Mouse (Mus musculus) gastrocnemius, adult 18-20 months (tissue): ENCODE data around the gene Flrt2. TPM values are rescaled to one million over a fixed set of nuclear protein-coding genes. Genes with fewer than 3 reads are reported as not detected.
"Not testable (repeated sequence)": the region's sequence is repeated elsewhere in the genome, so short reads cannot be mapped to it uniquely, and the experiment has no call there.

ENCODE experiments used
- DNase-seq: peaks from one replicate; pipeline ENCODE4 v3.0.0; 2021; ENCODE audit warnings: low spot score
- long read RNA-seq, 2 experiments: library from polyadenylated mRNA; stranded (forward); transcript quantifications; one replicate each; pipeline ENCODE4 v2.0.0; 2021
- total RNA-seq, 2 experiments: library from RNA; stranded (reverse); gene quantifications; 2 replicates each; pipeline ENCODE4 v1.2.3; 2021

The Flrt2 gene
- total RNA-seq, result 1 to 10 TPM; 3.8 to 8.2 TPM
- long read RNA-seq, experiment 1, partial matches to known transcripts, result 0 of 1 reads
- long read RNA-seq, experiment 1, other reads (novel, unspliced or antisense), result 0 of 1 reads
- long read RNA-seq, experiment 2, partial matches to known transcripts, result 0 of 2 reads
- long read RNA-seq, experiment 2, other reads (novel, unspliced or antisense), result 1 of 2 reads

DNA sequence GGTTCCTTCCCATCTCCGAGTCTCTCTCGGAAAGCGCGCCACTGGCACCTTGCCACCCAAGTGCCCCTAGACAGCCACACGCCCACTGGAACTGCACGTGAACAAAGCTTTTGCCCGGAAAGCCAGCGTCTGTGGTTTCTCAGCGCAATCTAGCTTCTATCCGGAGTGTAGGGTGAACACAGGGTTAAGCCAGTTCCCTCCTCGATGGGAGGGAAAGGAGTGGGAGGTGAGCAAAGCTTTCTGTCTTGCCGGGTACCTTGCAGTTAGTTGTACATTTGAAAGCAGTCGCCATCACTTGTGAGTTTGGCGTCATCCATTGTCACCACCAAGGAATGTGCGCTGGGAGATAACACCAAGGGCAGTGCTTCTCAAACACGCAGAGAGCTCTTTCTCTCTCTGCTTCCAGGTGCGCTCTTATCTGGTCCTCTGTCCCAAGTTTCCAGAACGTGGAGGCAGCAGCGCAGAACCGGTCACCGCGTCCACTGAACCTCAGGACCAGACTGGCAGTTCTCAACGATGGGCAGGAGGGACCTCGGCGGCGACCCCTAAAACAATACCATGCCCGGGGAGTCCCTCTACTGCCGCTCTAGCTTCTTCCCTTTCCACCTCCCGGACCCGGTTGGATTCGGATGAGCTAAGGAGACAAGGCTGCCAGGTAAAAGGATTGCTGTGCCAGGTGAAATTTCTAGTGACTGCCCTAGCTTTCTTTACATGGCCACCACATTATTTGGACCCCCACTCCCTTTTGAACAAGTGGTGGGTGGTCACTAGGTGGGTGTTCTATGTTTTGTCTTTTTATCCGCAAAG is at the start of gene Flrt2:
TSS of gene Flrt2 (plus strand) at position 266 of the 807 bp plus-strand sequence.
- peak; percentile 11 for DNase-seq

GRCm38 (mm10) chr12:95642226-95642625 is 49.8 kb upstream of the Flrt2 start:
- no peak for DNase-seq

- DNase-seq, result not testable (repeated sequence)
Measured at GRCm38 (mm10) chr12:95647179-95647578, 44.8 kb upstream of the Flrt2 start.

DNA sequence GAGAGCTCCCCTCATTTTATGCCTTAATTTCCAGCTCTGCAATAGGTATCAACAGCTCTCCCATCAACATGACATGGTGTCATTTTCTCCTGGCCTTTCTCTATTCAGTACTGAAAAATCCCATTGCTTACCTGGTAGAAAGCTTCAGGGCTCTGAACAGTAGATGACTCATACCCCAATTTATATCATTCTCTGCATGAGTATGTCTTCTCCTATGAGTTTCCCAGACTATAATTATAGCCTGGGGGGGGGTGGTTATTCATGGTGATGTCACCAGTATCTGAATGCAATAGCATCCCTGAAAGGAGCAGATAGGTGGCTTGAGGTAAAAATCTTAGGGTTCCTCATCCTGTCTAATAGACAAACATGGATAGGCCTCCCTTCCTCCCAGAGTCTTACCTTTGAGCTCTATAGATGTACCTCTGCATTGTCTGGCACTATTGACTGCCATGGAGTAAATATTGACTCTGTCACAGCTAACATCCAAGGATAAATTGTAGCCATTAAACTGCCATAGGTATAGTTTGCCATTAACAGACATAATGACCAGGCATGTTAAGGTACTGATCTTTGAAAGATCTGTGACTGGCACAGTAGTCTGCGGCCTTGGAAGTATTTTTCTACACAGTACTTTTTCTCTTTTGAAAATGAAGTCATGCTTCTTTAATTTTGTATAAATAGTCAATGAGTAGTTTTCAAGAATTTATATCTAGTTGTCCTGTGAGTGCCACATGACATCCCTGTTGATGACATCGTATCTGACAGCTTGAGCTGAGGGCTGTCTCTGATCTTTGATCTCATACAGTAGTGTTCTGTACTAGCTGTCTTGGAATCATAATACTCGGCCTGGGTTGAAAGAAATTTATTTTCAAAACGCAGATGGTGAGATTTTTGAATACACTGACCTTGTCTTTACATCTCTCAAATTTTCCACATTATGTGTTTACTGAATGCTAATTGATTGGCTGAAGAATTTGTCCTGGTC is 39.6 kb upstream of the Flrt2 start:
- DNase-seq, result no peak

GRCm38 (mm10) chr12:95656594-95656993 is 35.4 kb upstream of the Flrt2 start:
- no peak for DNase-seq

DNA sequence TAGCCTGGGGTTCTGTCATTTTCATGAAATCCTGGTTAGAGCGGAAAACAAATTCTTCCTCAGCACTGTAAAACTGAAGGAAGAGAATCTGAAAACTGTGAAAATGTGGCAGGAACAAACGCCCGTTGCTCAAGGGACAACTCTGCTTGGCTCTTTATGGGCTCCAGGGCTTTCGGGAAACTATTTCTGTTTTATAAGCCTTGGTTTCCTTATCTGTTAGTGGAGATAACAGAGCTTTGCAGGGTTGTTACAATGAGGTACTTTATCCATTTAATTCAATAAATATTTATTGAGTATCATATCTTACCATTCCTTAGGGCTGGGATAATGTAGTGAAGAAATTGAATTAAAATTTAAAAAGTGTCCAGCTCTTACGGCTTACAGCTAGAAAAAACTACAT is 24.7 kb upstream of the Flrt2 start:
- no peak for DNase-seq

DNA sequence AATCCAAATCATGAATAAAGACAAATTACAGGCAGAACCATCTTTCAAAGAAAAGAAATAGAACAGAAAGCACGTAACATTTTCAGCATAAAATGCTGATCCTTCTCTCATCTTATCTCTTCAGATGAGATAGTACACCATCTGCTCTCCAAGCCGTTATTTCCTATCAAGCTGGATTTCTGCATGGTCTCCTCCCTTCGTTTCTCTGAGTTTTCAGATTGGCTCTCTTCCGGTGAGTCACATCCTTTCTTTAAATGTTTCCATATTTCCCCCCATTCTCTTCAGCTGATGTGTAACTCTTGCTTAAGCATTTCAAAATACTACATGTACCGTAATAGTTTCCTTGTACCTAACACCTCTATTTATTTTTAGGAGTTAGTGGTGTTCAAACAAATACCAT is 16.3 kb upstream of the Flrt2 start:
- no peak for DNase-seq

DNA sequence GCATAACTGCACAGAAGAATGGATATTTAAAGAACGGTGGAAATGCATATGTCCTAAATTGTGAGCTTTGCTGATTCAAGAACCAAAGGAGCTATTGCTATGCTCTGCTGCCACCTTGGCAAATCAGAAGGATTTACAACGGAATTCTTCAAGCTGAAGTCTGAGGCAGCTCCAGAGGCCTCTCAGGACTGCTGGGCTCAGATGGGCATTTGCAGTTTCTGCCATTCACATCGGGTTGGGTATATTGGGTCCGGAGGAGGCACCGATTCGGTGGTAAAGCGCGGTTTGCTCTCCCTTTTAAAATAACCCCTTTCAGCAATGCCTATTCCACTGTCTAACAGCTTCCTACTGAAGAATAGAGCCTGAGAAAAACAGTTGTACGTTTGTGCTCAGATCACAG is 1.2 kb upstream of the Flrt2 start:
- peak; percentile 13 for DNase-seq

DNA sequence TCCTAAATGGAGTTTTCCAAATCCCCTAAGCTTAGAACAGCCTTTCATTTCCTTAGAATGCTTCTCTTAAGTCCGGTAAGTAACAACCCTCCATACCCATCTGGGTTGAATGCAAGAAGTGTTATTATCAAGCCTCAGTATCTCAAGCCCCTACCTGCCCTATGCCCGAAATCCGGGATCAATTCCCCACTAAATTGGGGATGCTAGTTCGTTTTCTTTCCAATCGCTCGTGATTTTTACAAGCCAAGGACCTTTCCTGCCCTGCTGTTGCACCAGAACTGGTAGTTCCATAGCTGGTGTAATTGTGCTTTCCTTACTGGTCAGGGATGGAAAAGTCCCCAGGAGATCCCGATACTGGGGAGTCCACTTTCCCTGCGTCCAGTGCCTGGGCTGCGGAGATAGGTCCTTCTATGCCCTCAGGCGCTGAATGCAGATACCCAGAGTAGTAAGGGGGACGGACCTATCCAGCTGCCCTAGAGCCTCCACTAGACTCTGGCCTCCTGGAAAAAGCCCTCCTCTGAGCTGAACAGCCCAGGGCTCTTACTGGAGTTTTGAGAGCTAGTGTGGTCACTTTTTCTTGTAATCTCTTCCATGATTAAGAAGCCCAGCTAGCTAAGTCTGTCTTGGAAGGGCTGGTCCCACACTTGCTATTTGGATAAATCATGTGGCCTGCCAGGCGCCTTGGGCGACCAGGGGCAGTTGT is 1.1 kb downstream of the Flrt2 start:
- DNase-seq, result peak; percentile 2

GRCm38 (mm10) chr12:95693651-95694471 is 1.8 kb downstream of the Flrt2 start:
- DNase-seq, result peak; percentile 68

- DNase-seq, result no peak
Measured at GRCm38 (mm10) chr12:95694507-95694906, 2.5 kb downstream of the Flrt2 start.

- DNase-seq, result peak; percentile 63
Measured at GRCm38 (mm10) chr12:95694991-95695833, 3.2 kb downstream of the Flrt2 start.

DNA sequence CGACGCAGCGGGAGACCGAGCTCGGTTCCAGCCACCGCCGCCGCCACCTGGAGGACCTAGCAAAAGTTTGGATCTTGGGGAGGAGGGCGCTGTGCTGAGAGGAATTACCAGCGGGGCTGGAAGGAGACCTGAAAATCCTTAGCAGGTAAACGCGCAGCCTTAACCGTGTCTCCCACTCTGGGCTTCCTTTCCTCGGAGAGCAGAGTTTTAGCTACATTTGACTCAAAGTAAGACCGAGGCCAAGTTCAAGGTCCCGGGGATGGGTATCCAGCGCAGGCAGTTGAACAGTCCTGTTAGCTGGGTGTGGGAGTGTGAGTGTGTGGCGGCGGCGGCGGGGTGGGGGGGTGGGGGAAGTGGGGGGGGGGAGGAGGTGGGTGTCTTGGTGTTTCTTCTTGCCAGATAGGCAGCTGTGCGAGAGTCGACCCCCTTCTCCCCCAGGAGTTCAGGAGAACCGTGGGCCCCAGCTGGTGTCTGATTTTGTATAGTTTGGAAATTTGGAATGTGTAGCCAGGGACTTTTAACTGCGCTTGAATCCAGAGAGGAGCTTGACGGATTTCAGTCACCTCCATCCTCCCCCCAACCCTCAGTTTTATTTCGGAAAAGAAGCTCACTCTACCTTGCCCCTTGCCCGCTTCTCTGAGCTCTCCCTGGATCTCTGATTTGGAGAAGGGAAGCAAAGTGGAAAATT is 4.0 kb downstream of the Flrt2 start:
- no peak for DNase-seq

GRCm38 (mm10) chr12:95696522-95697025 is 4.5 kb downstream of the Flrt2 start:
- DNase-seq, result no peak

GRCm38 (mm10) chr12:95698556-95698955 is 6.5 kb downstream of the Flrt2 start:
- no peak for DNase-seq

DNA sequence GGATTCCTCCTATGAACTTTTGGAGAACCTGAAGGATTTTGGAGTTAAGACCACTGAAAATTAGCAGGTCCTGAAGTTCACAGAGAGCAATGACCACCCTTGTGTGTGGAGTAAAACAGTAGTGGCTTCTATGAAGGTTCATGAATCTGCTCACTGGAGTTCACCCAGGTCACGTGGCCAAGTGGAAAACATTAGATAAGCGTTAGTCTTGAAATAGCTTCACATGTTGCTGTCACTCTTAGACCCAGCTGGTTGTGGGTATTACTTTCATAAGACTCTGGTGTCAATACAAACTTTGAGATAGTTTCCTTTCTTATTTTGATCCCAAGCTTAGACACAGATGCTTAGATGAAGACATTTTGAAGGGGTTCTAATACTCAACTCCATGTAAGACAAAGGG is 8.7 kb downstream of the Flrt2 start:
- DNase-seq, result peak; percentile 88

GRCm38 (mm10) chr12:95701580-95701979 is 9.6 kb downstream of the Flrt2 start:
- DNase-seq, result no peak

DNA sequence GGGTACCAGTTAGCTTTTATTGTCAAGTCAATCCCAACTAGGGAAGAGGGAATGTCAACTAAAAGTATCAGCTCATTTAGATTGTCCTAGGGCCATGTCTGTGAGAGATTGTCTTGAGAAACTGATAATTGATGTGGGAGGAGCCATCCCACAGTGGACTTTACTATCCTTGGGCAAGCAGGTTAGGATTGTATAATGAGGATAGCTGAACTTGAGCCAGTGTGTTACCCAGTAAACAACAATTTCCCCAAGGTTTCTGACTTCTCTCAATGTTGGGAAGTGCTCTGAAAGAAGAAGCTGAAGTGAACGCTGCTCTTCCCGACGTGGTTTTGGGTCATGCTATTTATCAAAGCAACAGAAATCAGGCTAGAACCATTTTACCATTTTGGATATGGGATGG is 13.0 kb downstream of the Flrt2 start:
- DNase-seq, result no peak

DNA sequence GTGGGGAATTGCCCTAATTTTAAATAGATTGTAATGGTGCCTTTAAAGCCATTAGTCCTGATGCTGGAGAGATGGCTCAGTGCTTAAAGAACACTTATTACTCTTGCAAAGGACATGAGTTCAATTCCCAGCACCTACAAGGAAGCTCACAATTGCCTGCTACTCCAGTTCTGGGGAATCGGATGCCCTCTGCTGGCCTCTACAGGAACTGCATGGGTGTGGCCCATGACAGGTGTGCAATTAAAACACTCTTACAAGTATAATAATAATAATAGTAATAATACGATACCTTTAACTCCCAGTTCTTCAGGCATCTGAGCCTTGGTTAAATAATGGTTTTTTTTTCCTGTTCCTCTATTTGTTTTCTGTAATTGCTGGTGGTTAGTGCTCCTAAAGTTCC is 31.2 kb downstream of the Flrt2 start:
- no peak for DNase-seq
